ENCODE assay signal across 11 mouse cellular contexts in the genomic region with DNA sequence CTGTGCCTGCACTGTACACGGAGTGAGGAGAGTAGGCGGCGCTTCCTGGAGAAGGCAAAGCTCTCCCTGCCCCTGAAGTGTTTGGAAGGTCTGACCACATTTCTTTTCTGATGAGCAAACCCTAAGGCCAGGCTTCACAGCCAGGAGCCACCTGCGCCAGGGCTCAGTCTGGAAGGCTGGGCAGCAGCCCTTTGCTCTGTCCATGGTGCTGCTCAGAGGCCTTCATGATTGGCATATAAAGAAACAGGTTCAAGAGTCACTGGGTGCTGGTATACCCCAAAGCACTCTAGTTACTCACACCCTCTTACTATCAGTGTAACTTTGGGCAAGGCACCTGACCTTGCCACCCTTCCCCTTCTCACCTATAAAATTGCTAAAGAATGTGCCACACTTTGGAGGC.
DNase-seq lines count a peak whose midpoint lies in the region; ATAC-seq and TF ChIP-seq lines count a peak whose summit lies in the region.
"Had no signal": no experiment of that assay in that cellular context is flagged by ENCODE, and none has a peak within 500 bp of the region (broad histone marks: within the 10 kb centered on the region; RNA-seq: fewer than 3 reads in every experiment).

No protein-coding gene starts in this region.

- H3K9ac ChIP-seq in kidney, postnatal 0 days (ENCODE audit: low read depth, low read length), result no peak overlapping the region
- H3K9ac ChIP-seq in kidney, embryonic 15.5 days, result no peak overlapping the region
- no peak overlapping the region for H3K9ac ChIP-seq in midbrain, embryonic 14.5 days (replicated peaks; ENCODE audit: low read length)
- H3K9ac ChIP-seq: heart, embryonic 13.5 days had no signal

- peak; percentile 3 to 26 for DNase-seq in adrenal gland, adult 18-20 months (ENCODE audit: low spot score in 2 of 2)
- no peak for DNase-seq in adrenal gland, adult 2 months
- peak; percentile 57 for DNase-seq in kidney, postnatal 0 days (ENCODE audit: low spot score)
- DNase-seq in Muller cell, postnatal 12 days (ENCODE audit: inconsistent ontology term), result peak; percentile 37
- DNase-seq in hindlimb bud, embryonic 11.5 days (ENCODE audit: extremely low spot score, low read depth, low spot score), result peak; percentile 37
- DNase-seq in cerebellum, postnatal 10 days, result no peak
- DNase-seq in midbrain, embryonic 14.5 days, result no peak
- DNase-seq: thymus, postnatal 14 days had no signal

- H3K4me1 ChIP-seq in kidney, postnatal 0 days (replicated peaks; ENCODE audit: insufficient read depth, low read length), result no peaks in the 10 kb centered on the region
- H3K4me1 ChIP-seq in kidney, embryonic 15.5 days, result no peaks in the 10 kb centered on the region
- H3K4me1 ChIP-seq in midbrain, embryonic 14.5 days (ENCODE audit: control insufficient read depth, insufficient read depth, low read length), result no peaks in the 10 kb centered on the region
- H3K4me1 ChIP-seq: heart, embryonic 13.5 days had no signal

- no peak for TF ChIP-seq CTCF in kidney, postnatal 0 days (IDR thresholded peaks at IDR 0.05; ENCODE audit: low read depth)

- H3K36me3 ChIP-seq in kidney, postnatal 0 days (ENCODE audit: insufficient read depth, low read length), result no peaks in the 10 kb centered on the region
- H3K36me3 ChIP-seq in kidney, embryonic 15.5 days, result no peaks in the 10 kb centered on the region
- H3K36me3 ChIP-seq in midbrain, embryonic 14.5 days (ENCODE audit: control insufficient read depth, insufficient read depth, low read length), result no peaks in the 10 kb centered on the region
- H3K36me3 ChIP-seq: heart, embryonic 13.5 days had no signal

- H3K9me3 ChIP-seq in kidney, postnatal 0 days (replicated peaks; ENCODE audit: low read length), result no peaks in the 10 kb centered on the region
- no peaks in the 10 kb centered on the region for H3K9me3 ChIP-seq in kidney, embryonic 15.5 days (replicated peaks)
- H3K9me3 ChIP-seq in midbrain, embryonic 14.5 days (ENCODE audit: control insufficient read depth, low read length), result no peaks in the 10 kb centered on the region
- H3K9me3 ChIP-seq: heart, embryonic 13.5 days had no signal

- WGBS in kidney, postnatal 0 days, result 14% methylated on average over 4 of the region's 4 CpGs
- WGBS in kidney, embryonic 15.5 days, result 16% methylated on average over 4 of the region's 4 CpGs
- WGBS in midbrain, embryonic 14.5 days, result 37% methylated on average over 4 of the region's 4 CpGs

- H3K4me2 ChIP-seq in kidney, postnatal 0 days (ENCODE audit: low read length), result no peak overlapping the region
- no peak overlapping the region for H3K4me2 ChIP-seq in kidney, embryonic 15.5 days
- H3K4me2 ChIP-seq in midbrain, embryonic 14.5 days (ENCODE audit: low read length), result no peak overlapping the region
- H3K4me2 ChIP-seq: heart, embryonic 13.5 days; midbrain, embryonic 11.5 days had no signal

- no peak overlapping the region for H3K27ac ChIP-seq in kidney, postnatal 0 days
- H3K27ac ChIP-seq in kidney, embryonic 15.5 days, result no peak overlapping the region
- H3K27ac ChIP-seq in midbrain, embryonic 14.5 days (replicated peaks; ENCODE audit: low read depth, low read length), result no peak overlapping the region
- H3K27ac ChIP-seq: heart, embryonic 13.5 days had no signal

- H3K4me3 ChIP-seq in kidney, postnatal 0 days (replicated peaks; ENCODE audit: low read depth, low read length), result no peak overlapping the region
- no peak overlapping the region for H3K4me3 ChIP-seq in kidney, embryonic 15.5 days (replicated peaks)
- H3K4me3 ChIP-seq in midbrain, embryonic 14.5 days (replicated peaks; ENCODE audit: low read depth, low read length), result no peak overlapping the region
- H3K4me3 ChIP-seq: heart, embryonic 13.5 days had no signal

- ATAC-seq in kidney, postnatal 0 days (replicated peaks; ENCODE audit: low FRiP score, low read depth), result no peak
- no peak for ATAC-seq in kidney, embryonic 15.5 days (replicated peaks; ENCODE audit: low FRiP score)
- no peak for ATAC-seq in midbrain, embryonic 14.5 days (ENCODE audit: low FRiP score, low TSS enrichment)

- H3K27me3 ChIP-seq in kidney, postnatal 0 days (ENCODE audit: insufficient read depth, low read length), result no peaks in the 10 kb centered on the region
- H3K27me3 ChIP-seq in kidney, embryonic 15.5 days, result no peaks in the 10 kb centered on the region
- no peaks in the 10 kb centered on the region for H3K27me3 ChIP-seq in midbrain, embryonic 14.5 days (ENCODE audit: control insufficient read depth, insufficient read depth, low read length)
- H3K27me3 ChIP-seq: heart, embryonic 13.5 days had no signal

Comparison
In these comparisons a context has a peak if more than half of its experiments do, and no peak if none do; other contexts are left out.
1. DNase-seq: peak in adrenal gland, adult 18-20 months (2 of 2), kidney, postnatal 0 days (single experiment), Muller cell, postnatal 12 days (single experiment) and hindlimb bud, embryonic 11.5 days (single experiment); none in adrenal gland, adult 2 months (single experiment), cerebellum, postnatal 10 days (0 of 2) and midbrain, embryonic 14.5 days (single experiment).